Mouse (Mus musculus): ENCODE measurements at regions not wholly inside any gene's neighbourhood (a gene's known extent, or its start where the extent isn't known, plus 50 kb on each side); places are given as distances from the start of the nearest gene placed in this dataset.
A peak's percentile ranks its signal among the peaks of the same experiment; 100 is the strongest.
"Not testable (repeated sequence)": the region's sequence is repeated elsewhere in the genome, so short reads cannot be mapped to it uniquely, and the experiment has no call there.

GRCm38 (mm10) chr10:108111398-108111797 is 50.6 kb upstream of the Ppp1r12a start:
- no peak for ATAC-seq (ENCODE audit: insufficient number of reproducible peaks, insufficient read depth, low FRiP score, low TSS enrichment, low read depth)
- WGBS = 86% methylated on average over 4 of the region's 4 CpGs
- no peak overlapping the region for H3K4me2 ChIP-seq

GRCm38 (mm10) chr10:108110891-108111290 is 51.1 kb upstream of the Ppp1r12a start:
- Histone ChIP-seq H3K27ac (no peak overlapping the region), H3K4me2 (no peak overlapping the region), H3K9ac (replicated peaks) (no peak overlapping the region), H3K27me3 (no peaks in the 10 kb centered on the region), H3K9me3 (no peaks in the 10 kb centered on the region), H3K4me1 (replicated peaks) (no peaks in the 10 kb centered on the region), H3K4me3 (replicated peaks) (no peak overlapping the region), H3K36me3 (no peaks in the 10 kb centered on the region)
- ATAC-seq (ENCODE audit: insufficient number of reproducible peaks, insufficient read depth, low FRiP score, low TSS enrichment, low read depth) = no peak
- 77% methylated on average over 7 of the region's 7 CpGs for WGBS

More at GRCm38 (mm10) chr10:108111398-108111797, 50.6 kb upstream of the Ppp1r12a start:
- no peak overlapping the region for H3K4me3 ChIP-seq (replicated peaks)
- no peaks in the 10 kb centered on the region for H3K27me3 ChIP-seq
- no peaks in the 10 kb centered on the region for H3K9me3 ChIP-seq
- no peaks in the 10 kb centered on the region for H3K4me1 ChIP-seq (replicated peaks)
- no peak overlapping the region for H3K9ac ChIP-seq (replicated peaks)
- H3K36me3 ChIP-seq = no peaks in the 10 kb centered on the region
- H3K27ac ChIP-seq = no peak overlapping the region

- Histone ChIP-seq H3K27ac (no peak overlapping the region), H3K36me3 (no peaks in the 10 kb centered on the region), H3K9me3 (no peaks in the 10 kb centered on the region), H3K9ac (replicated peaks) (no peak overlapping the region), H3K4me1 (replicated peaks) (no peaks in the 10 kb centered on the region), H3K4me3 (replicated peaks) (no peak overlapping the region), H3K4me2 (no peak overlapping the region), H3K27me3 (no peaks in the 10 kb centered on the region)
- ATAC-seq (ENCODE audit: insufficient number of reproducible peaks, insufficient read depth, low FRiP score, low TSS enrichment, low read depth) = no peak
Measured at GRCm38 (mm10) chr10:108110197-108110596, 51.8 kb upstream of the Ppp1r12a start.

GRCm38 (mm10) chr10:108108500-108108899 is 53.5 kb upstream of the Ppp1r12a start:
- 81% methylated on average over 4 of the region's 4 CpGs for WGBS
- not testable (repeated sequence) for H3K9ac ChIP-seq (replicated peaks); H3K27me3 ChIP-seq; H3K4me2 ChIP-seq; H3K4me1 ChIP-seq (replicated peaks); H3K9me3 ChIP-seq; H3K4me3 ChIP-seq (replicated peaks); ATAC-seq (ENCODE audit: insufficient number of reproducible peaks, insufficient read depth, low FRiP score, low TSS enrichment, low read depth); H3K36me3 ChIP-seq; H3K27ac ChIP-seq

- ATAC-seq (ENCODE audit: insufficient number of reproducible peaks, insufficient read depth, low FRiP score, low TSS enrichment, low read depth) = no peak
- no peak overlapping the region for H3K4me3 ChIP-seq (replicated peaks)
- H3K4me1 ChIP-seq (replicated peaks) = no peaks in the 10 kb centered on the region
- no peak overlapping the region for H3K9ac ChIP-seq (replicated peaks)
- 86% methylated on average over 7 of the region's 7 CpGs for WGBS
- no peaks in the 10 kb centered on the region for H3K9me3 ChIP-seq
- H3K27me3 ChIP-seq = no peaks in the 10 kb centered on the region
- H3K27ac ChIP-seq = no peak overlapping the region
- H3K4me2 ChIP-seq = no peak overlapping the region
- H3K36me3 ChIP-seq = no peaks in the 10 kb centered on the region
Measured at GRCm38 (mm10) chr10:108101521-108101920, 60.5 kb upstream of the Ppp1r12a start.

- 85% methylated on average over 2 of the region's 2 CpGs for WGBS
- no peak for ATAC-seq (ENCODE audit: insufficient number of reproducible peaks, insufficient read depth, low FRiP score, low TSS enrichment, low read depth)
- no peak overlapping the region for H3K4me3 ChIP-seq (replicated peaks)
- H3K9me3 ChIP-seq = no peaks in the 10 kb centered on the region
- H3K27me3 ChIP-seq = no peaks in the 10 kb centered on the region
- no peak overlapping the region for H3K27ac ChIP-seq
- no peak overlapping the region for H3K9ac ChIP-seq (replicated peaks)
- no peaks in the 10 kb centered on the region for H3K36me3 ChIP-seq
- peaks cover 16% of the 10 kb centered on the region; the same call in 1 of the 2 replicates for H3K4me1 ChIP-seq (replicated peaks)
- H3K4me2 ChIP-seq = no peak overlapping the region
Measured at GRCm38 (mm10) chr10:108093043-108093442, 69.0 kb upstream of the Ppp1r12a start.

GRCm38 (mm10) chr10:108089375-108089981 is 72.5 kb upstream of the Ppp1r12a start:
- no peaks in the 10 kb centered on the region for H3K27me3 ChIP-seq
- no peak overlapping the region for H3K4me3 ChIP-seq (replicated peaks)
- no peaks in the 10 kb centered on the region for H3K36me3 ChIP-seq
- H3K27ac ChIP-seq = no peak overlapping the region
- WGBS = 52% methylated on average over 8 of the region's 8 CpGs
- peaks cover 16% of the 10 kb centered on the region; the same call in 1 of the 2 replicates for H3K4me1 ChIP-seq (replicated peaks)
- no peak overlapping the region for H3K9ac ChIP-seq (replicated peaks)
- H3K4me2 ChIP-seq = no peak overlapping the region
- no peak for ATAC-seq (ENCODE audit: insufficient number of reproducible peaks, insufficient read depth, low FRiP score, low TSS enrichment, low read depth)
- no peaks in the 10 kb centered on the region for H3K9me3 ChIP-seq

GRCm38 (mm10) chr10:108088883-108089282 is 73.1 kb upstream of the Ppp1r12a start:
- ATAC-seq (ENCODE audit: insufficient number of reproducible peaks, insufficient read depth, low FRiP score, low TSS enrichment, low read depth) = no peak
- Histone ChIP-seq H3K9ac (replicated peaks) (no peak overlapping the region), H3K27me3 (no peaks in the 10 kb centered on the region), H3K4me2 (no peak overlapping the region), H3K4me3 (replicated peaks) (no peak overlapping the region), H3K36me3 (no peaks in the 10 kb centered on the region), H3K4me1 (replicated peaks) (peaks cover 16% of the 10 kb centered on the region; the same call in 1 of the 2 replicates), H3K27ac (0 out of 2 replicates have a peak overlapping the region, but pooled peaks have one; percentile 13), H3K9me3 (no peaks in the 10 kb centered on the region)
- 75% methylated on average over 8 of the region's 8 CpGs for WGBS

- Histone ChIP-seq H3K9me3 (no peaks in the 10 kb centered on the region), H3K27me3 (no peaks in the 10 kb centered on the region), H3K9ac (replicated peaks) (no peak overlapping the region), H3K4me2 (no peak overlapping the region), H3K4me1 (replicated peaks) (peaks cover 16% of the 10 kb centered on the region; the same call in 1 of the 2 replicates), H3K36me3 (no peaks in the 10 kb centered on the region), H3K4me3 (replicated peaks) (no peak overlapping the region), H3K27ac (no peak overlapping the region)
- no peak for ATAC-seq (ENCODE audit: insufficient number of reproducible peaks, insufficient read depth, low FRiP score, low TSS enrichment, low read depth)
- 73% methylated on average over 7 of the region's 7 CpGs for WGBS
Measured at GRCm38 (mm10) chr10:108088209-108088608, 73.8 kb upstream of the Ppp1r12a start.

- ATAC-seq (ENCODE audit: insufficient number of reproducible peaks, insufficient read depth, low FRiP score, low TSS enrichment, low read depth) = no peak
- H3K27me3 ChIP-seq = no peaks in the 10 kb centered on the region
- H3K9ac ChIP-seq (replicated peaks) = no peak overlapping the region
- H3K36me3 ChIP-seq = no peaks in the 10 kb centered on the region
- 0 out of 2 replicates have a peak, but pooled peaks cover 2% of the 10 kb centered on the region for H3K4me1 ChIP-seq (replicated peaks)
- no peaks in the 10 kb centered on the region for H3K9me3 ChIP-seq
- H3K4me3 ChIP-seq (replicated peaks) = no peak overlapping the region
- H3K27ac ChIP-seq = no peak overlapping the region
- H3K4me2 ChIP-seq = no peak overlapping the region
Measured at GRCm38 (mm10) chr10:108083220-108083619, 78.8 kb upstream of the Ppp1r12a start.

GRCm38 (mm10) chr10:108075144-108075543 is 86.8 kb upstream of the Ppp1r12a start:
- Histone ChIP-seq H3K27me3 (no peaks in the 10 kb centered on the region), H3K9ac (replicated peaks) (no peak overlapping the region), H3K4me3 (replicated peaks) (no peak overlapping the region), H3K9me3 (no peaks in the 10 kb centered on the region), H3K36me3 (no peaks in the 10 kb centered on the region), H3K4me2 (no peak overlapping the region), H3K27ac (no peak overlapping the region), H3K4me1 (replicated peaks) (peaks cover 5% of the 10 kb centered on the region; the same call in 1 of the 2 replicates)
- ATAC-seq (ENCODE audit: insufficient number of reproducible peaks, insufficient read depth, low FRiP score, low TSS enrichment, low read depth) = no peak; the same call in 1 of the 2 replicates
- whole genome bisulfite sequencing = 58% methylated on average over 5 of the region's 5 CpGs

GRCm38 (mm10) chr10:108073828-108074227 is 88.2 kb upstream of the Ppp1r12a start:
- WGBS = 86% methylated on average over 4 of the region's 4 CpGs
- no peaks in the 10 kb centered on the region for H3K36me3 ChIP-seq
- no peak overlapping the region for H3K9ac ChIP-seq (replicated peaks)
- peaks cover 5% of the 10 kb centered on the region; the same call in 1 of the 2 replicates for H3K4me1 ChIP-seq (replicated peaks)
- no peaks in the 10 kb centered on the region for H3K9me3 ChIP-seq
- H3K4me3 ChIP-seq (replicated peaks) = no peak overlapping the region
- ATAC-seq (ENCODE audit: insufficient number of reproducible peaks, insufficient read depth, low FRiP score, low TSS enrichment, low read depth) = no peak
- no peaks in the 10 kb centered on the region for H3K27me3 ChIP-seq
- no peak overlapping the region for H3K27ac ChIP-seq
- no peak overlapping the region for H3K4me2 ChIP-seq
